Mouse (Mus musculus) ovary, adult 10 weeks (tissue): ENCODE data around the gene Gp6. TPM values are rescaled to one million over a fixed set of nuclear protein-coding genes. Genes with fewer than 3 reads are reported as not detected.

Experiments used
- polyA plus RNA-seq: library from polyadenylated mRNA; stranded (reverse); fragments of 350-450 nt; fragmentation: Illumina TruSeq; extraction: RNeasy Lipid Tissue Mini Kit (QIAGEN cat#74804); gene quantifications from one replicate; pipeline ENCODE4 v1.2.3, GENCODE M21; 2014

Gp6 gene
- polyA plus RNA-seq = 0.20 TPM

GRCm38 (mm10) chr7:4397730-4398129 lies at the start of gene Gp6:
Gene Gp6, minus strand, starts transcription at chr7:4397744.

GRCm38 (mm10) chr7:4445216-4445791 lies 47.8 kb upstream of the Gp6 start, which contains the start of gene Rdh13:
Gene Rdh13, minus strand, starts transcription at chr7:4445649.

GRCm38 (mm10) chr7:4337509-4337908 lies 60.0 kb downstream of the Gp6 start, which contains the start of gene Ncr1:
Gene Ncr1, plus strand, starts transcription at chr7:4337724.

Other genes starting within 250 kb of the Gp6 start
- gene Leng9, start 247.4 kb downstream of the Gp6 start, polyA plus RNA-seq = 0.48 TPM
- 0.97 TPM for gene Cdc42ep5, start 232.9 kb downstream of the Gp6 start, polyA plus RNA-seq
- 2.7 TPM for gene Lilra5, start 160.0 kb downstream of the Gp6 start, polyA plus RNA-seq
- 1.7 TPM for gene Ncr1, start 60.0 kb downstream of the Gp6 start, polyA plus RNA-seq
- 6.3 TPM for gene Rdh13, start 47.9 kb upstream of the Gp6 start, polyA plus RNA-seq
- gene Eps8l1, start 62.9 kb upstream of the Gp6 start, polyA plus RNA-seq = 2.7 TPM
- gene Ppp1r12c, start 103.9 kb upstream of the Gp6 start, polyA plus RNA-seq = 3.7 TPM
- gene Tnnt1, start 118.6 kb upstream of the Gp6 start, polyA plus RNA-seq = 0.74 TPM
- gene Tnni3, start 126.5 kb upstream of the Gp6 start, polyA plus RNA-seq = 9.6 TPM
- gene Dnaaf3, start 134.7 kb upstream of the Gp6 start, polyA plus RNA-seq = not detected
- gene Syt5, start 149.8 kb upstream of the Gp6 start, polyA plus RNA-seq = 0.26 TPM
- not detected for gene Ptprh, start 206.3 kb upstream of the Gp6 start, polyA plus RNA-seq
- gene Tmem86b, start 233.7 kb upstream of the Gp6 start, polyA plus RNA-seq = not detected